Mouse (Mus musculus) hindbrain, embryonic 14.5 days (tissue): ENCODE results near the gene Sspn. TPM values are rescaled to one million over a fixed set of nuclear protein-coding genes. Genes with fewer than 3 reads are reported as not detected.

ENCODE experiments used
- ATAC-seq: fragments of 200-750 bp; cut with Nextera tagmentation; 2 replicates; pipeline ENCODE4 v1.8.0; 2017; ENCODE audit warnings: moderate number of reproducible peaks, mild to moderate bottlenecking, moderate TSS enrichment, moderate library complexity; ENCODE audit not compliant: low FRiP score
- DNase-seq: peaks from one replicate; pipeline ENCODE4 v3.0.0-alpha.2; 2015; ENCODE audit warnings: low spot score
- H3K27ac ChIP-seq: fragments of 300-500 bp; sonication (generic); 2 replicates; pipeline ENCODE4 v1.5.1; 2014; ENCODE audit warnings: mild to moderate bottlenecking, moderate library complexity
- H3K27me3 ChIP-seq: fragments of 300-500 bp; sonication (generic); 2 replicates; pipeline ENCODE4 v1.6.1; 2014; ENCODE audit warnings: mild to moderate bottlenecking, low read length, mixed read lengths; ENCODE audit not compliant: control insufficient read depth, insufficient read depth
- H3K36me3 ChIP-seq: fragments of 300-500 bp; sonication (generic); replicated peaks from 2 replicates; pipeline ENCODE4 v1.6.1; 2014; ENCODE audit not compliant: control insufficient read depth, insufficient read depth
- H3K4me1 ChIP-seq: fragments of 300-500 bp; sonication (generic); replicated peaks from 2 replicates; pipeline ENCODE4 v1.6.1; 2014; ENCODE audit warnings: antibody characterized with exemption, low read length, mixed read lengths; ENCODE audit not compliant: control insufficient read depth, insufficient read depth
- H3K4me2 ChIP-seq: fragments of 300-500 bp; sonication (generic); replicated peaks from 2 replicates; pipeline ENCODE4 v1.6.1; 2014; ENCODE audit warnings: mild to moderate bottlenecking, moderate library complexity
- H3K4me3 ChIP-seq: fragments of 300-500 bp; sonication (generic); replicated peaks from 2 replicates; pipeline ENCODE4 v1.5.1; 2014; ENCODE audit warnings: mild to moderate bottlenecking, low read length
- H3K9ac ChIP-seq: fragments of 300-500 bp; sonication (generic); 2 replicates; pipeline ENCODE4 v1.6.1; 2014
- H3K9me3 ChIP-seq: fragments of 300-500 bp; sonication (generic); 2 replicates; pipeline ENCODE4 v1.6.1; 2016; ENCODE audit warnings: low read length; ENCODE audit not compliant: control insufficient read depth
- WGBS: fragments of 180-500 bp; shearing (Covaris S2); extraction: QIAGEN DNeasy Blood & Tissue Kit; methylation state at CpG from one replicate; pipeline ENCODE4 v1.1.7; 2014; 5-methylcytosine and 5-hydroxymethylcytosine counted together
- polyA plus RNA-seq: library from polyadenylated mRNA; unstranded; fragments of >200 nt; fragmentation: Nextera tagmentation; extraction: Ambion mirVana; gene quantifications from 2 replicates; pipeline ENCODE4 v1.2.1, GENCODE M21; 2014

Sspn gene
- polyA plus RNA-seq, 1 experiment from 2014 or later: 3.2 TPM

- no peaks in the 10 kb centered on the region for H3K36me3 ChIP-seq
- 77% methylated on average over 8 of the region's 8 CpGs for WGBS
- no peak overlapping the region for H3K9ac ChIP-seq
- H3K9me3 ChIP-seq: no peaks in the 10 kb centered on the region
- H3K4me3 ChIP-seq: no peak overlapping the region
- H3K4me1 ChIP-seq: 0 out of 2 replicates have a peak, but pooled peaks cover 4% of the 10 kb centered on the region
- H3K27ac ChIP-seq: no peak overlapping the region
- H3K27me3 ChIP-seq: no peaks in the 10 kb centered on the region
- no peak for DNase-seq
- H3K4me2 ChIP-seq: no peak overlapping the region
- ATAC-seq: no peak
Measured at GRCm38 (mm10) chr6:145967693-145968092, 36.3 kb downstream of the Sspn start.

GRCm38 (mm10) chr6:145968301-145968818 lies 36.9 kb downstream of the Sspn start:
- Histone ChIP-seq H3K9me3 (no peaks in the 10 kb centered on the region), H3K9ac (no peak overlapping the region), H3K4me1 (0 out of 2 replicates have a peak, but pooled peaks cover 4% of the 10 kb centered on the region), H3K27me3 (no peaks in the 10 kb centered on the region), H3K4me2 (no peak overlapping the region), H3K27ac (no peak overlapping the region), H3K4me3 (no peak overlapping the region), H3K36me3 (no peaks in the 10 kb centered on the region)
- DNase-seq: no peak
- 78% methylated on average over 7 of the region's 7 CpGs for WGBS
- ATAC-seq: no peak

DNA sequence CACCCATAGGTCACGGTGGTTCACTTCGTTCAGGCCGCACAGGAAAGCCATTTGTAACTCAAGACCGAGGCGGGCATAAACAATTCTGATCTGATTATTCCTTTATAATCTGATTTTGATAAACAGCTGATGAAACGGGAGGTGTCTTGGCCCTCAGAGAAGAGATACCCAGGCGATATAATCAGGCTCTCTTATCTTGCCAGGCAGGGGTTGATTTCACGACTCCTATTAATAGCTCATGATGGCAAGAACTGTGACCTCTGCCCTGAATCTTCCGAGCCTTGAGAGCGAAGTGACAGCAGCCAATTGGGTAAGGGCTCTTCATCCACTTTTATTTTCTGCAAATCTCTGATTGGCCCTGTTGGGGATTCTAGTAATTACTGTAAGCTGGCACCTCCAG lies 37.4 kb downstream of the Sspn start:
- Histone ChIP-seq H3K27ac (no peak overlapping the region), H3K4me2 (no peak overlapping the region), H3K36me3 (no peaks in the 10 kb centered on the region), H3K27me3 (no peaks in the 10 kb centered on the region), H3K4me1 (0 out of 2 replicates have a peak, but pooled peaks cover 4% of the 10 kb centered on the region), H3K9ac (no peak overlapping the region), H3K9me3 (no peaks in the 10 kb centered on the region), H3K4me3 (no peak overlapping the region)
- WGBS: 58% methylated on average over 10 of the region's 10 CpGs
- ATAC-seq (no peak), DNase-seq (no peak)

- ATAC-seq (no peak), DNase-seq (no peak)
- no peak overlapping the region for H3K27ac ChIP-seq
- no peaks in the 10 kb centered on the region for H3K36me3 ChIP-seq
- H3K4me1 ChIP-seq: 0 out of 2 replicates have a peak, but pooled peaks cover 4% of the 10 kb centered on the region
- no peaks in the 10 kb centered on the region for H3K9me3 ChIP-seq
- H3K4me3 ChIP-seq: no peak overlapping the region
- H3K27me3 ChIP-seq: no peaks in the 10 kb centered on the region
- 84% methylated on average over 5 of the region's 5 CpGs for WGBS
- H3K9ac ChIP-seq: no peak overlapping the region
- no peak overlapping the region for H3K4me2 ChIP-seq
Measured at GRCm38 (mm10) chr6:145969572-145969971, 38.1 kb downstream of the Sspn start.

- no peak overlapping the region for H3K4me3 ChIP-seq
- ATAC-seq: no peak
- DNase-seq: no peak
- H3K9ac ChIP-seq: no peak overlapping the region
- no peak overlapping the region for H3K27ac ChIP-seq
- no peaks in the 10 kb centered on the region for H3K27me3 ChIP-seq
- 0 out of 2 replicates have a peak, but pooled peaks cover 4% of the 10 kb centered on the region for H3K4me1 ChIP-seq
- H3K4me2 ChIP-seq: no peak overlapping the region
- 81% methylated on average over 4 of the region's 4 CpGs for WGBS
- H3K36me3 ChIP-seq: no peaks in the 10 kb centered on the region
- no peaks in the 10 kb centered on the region for H3K9me3 ChIP-seq
Measured at GRCm38 (mm10) chr6:145972107-145972506, 40.7 kb downstream of the Sspn start.

GRCm38 (mm10) chr6:145972836-145973235 lies 41.4 kb downstream of the Sspn start:
- H3K4me2 ChIP-seq: no peak overlapping the region
- no peak overlapping the region for H3K9ac ChIP-seq
- ATAC-seq (no peak), DNase-seq (no peak)
- no peak overlapping the region for H3K27ac ChIP-seq
- no peaks in the 10 kb centered on the region for H3K9me3 ChIP-seq
- H3K4me3 ChIP-seq: no peak overlapping the region
- H3K36me3 ChIP-seq: no peaks in the 10 kb centered on the region
- H3K27me3 ChIP-seq: no peaks in the 10 kb centered on the region
- WGBS: 86% methylated on average over 6 of the region's 6 CpGs
- 0 out of 2 replicates have a peak, but pooled peaks cover 4% of the 10 kb centered on the region for H3K4me1 ChIP-seq

- Histone ChIP-seq H3K27ac (no peak overlapping the region), H3K27me3 (no peaks in the 10 kb centered on the region), H3K4me3 (no peak overlapping the region), H3K36me3 (no peaks in the 10 kb centered on the region), H3K9me3 (no peaks in the 10 kb centered on the region), H3K4me2 (no peak overlapping the region), H3K9ac (no peak overlapping the region), H3K4me1 (no peaks in the 10 kb centered on the region)
- no peak for ATAC-seq
- no peak for DNase-seq
- WGBS: 49% methylated on average over 5 of the region's 5 CpGs
Measured at GRCm38 (mm10) chr6:145973356-145973755, 41.9 kb downstream of the Sspn start.

DNA sequence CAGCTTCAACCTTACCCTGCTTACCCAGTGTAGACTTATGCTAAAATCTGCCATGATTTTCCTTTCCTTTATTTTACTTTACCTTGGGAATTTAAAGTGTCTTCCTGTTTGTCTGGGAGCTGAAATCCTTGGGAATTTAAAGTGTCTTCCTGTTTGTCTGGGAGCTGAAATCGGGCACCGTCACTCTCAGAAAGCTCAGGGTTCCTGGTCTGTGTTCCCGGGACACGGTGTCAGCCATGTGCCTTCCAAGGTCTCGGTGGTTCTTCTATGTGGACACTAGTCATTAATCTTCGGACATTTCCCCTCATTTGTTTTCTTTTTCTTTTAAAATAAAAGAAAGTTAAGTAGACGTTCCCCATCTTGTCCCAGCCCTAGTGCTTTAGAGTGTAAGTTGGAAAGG lies 43.3 kb downstream of the Sspn start:
- WGBS: 79% methylated on average over 7 of the region's 7 CpGs
- Histone ChIP-seq H3K4me1 (no peaks in the 10 kb centered on the region), H3K27ac (no peak overlapping the region), H3K9me3 (0 out of 2 replicates have a peak, but pooled peaks cover 4% of the 10 kb centered on the region), H3K27me3 (no peaks in the 10 kb centered on the region), H3K4me3 (no peak overlapping the region), H3K36me3 (no peaks in the 10 kb centered on the region), H3K9ac (no peak overlapping the region), H3K4me2 (no peak overlapping the region)
- no peak for ATAC-seq
- DNase-seq: no peak

DNA sequence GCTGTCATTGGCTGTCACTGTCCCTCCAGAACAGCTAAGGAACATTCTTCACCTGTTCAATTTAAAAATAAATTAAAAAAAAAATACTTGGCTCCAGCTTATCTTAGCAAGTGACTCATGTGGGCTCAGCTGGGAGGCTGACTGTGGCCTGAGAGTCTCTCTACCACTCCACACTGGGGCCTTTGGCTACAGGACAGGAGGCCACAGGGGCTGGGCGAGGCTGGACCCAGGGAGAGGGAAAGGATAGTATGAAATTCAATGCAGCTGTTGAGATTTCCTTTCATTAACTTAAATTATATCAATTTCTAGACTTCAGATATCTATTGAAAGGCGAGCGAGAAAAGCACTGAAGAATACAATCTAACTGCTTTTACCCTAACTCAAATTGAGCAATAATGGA lies 45.9 kb downstream of the Sspn start:
- H3K27me3 ChIP-seq: no peaks in the 10 kb centered on the region
- 0 out of 2 replicates have a peak, but pooled peaks cover 4% of the 10 kb centered on the region for H3K9me3 ChIP-seq
- no peak overlapping the region for H3K4me2 ChIP-seq
- H3K27ac ChIP-seq: no peak overlapping the region
- ATAC-seq (no peak), DNase-seq (no peak)
- no peaks in the 10 kb centered on the region for H3K4me1 ChIP-seq
- H3K36me3 ChIP-seq: no peaks in the 10 kb centered on the region
- 86% methylated on average over 3 of the region's 3 CpGs for WGBS
- H3K4me3 ChIP-seq: no peak overlapping the region
- H3K9ac ChIP-seq: no peak overlapping the region
